Comparison of ENCODE assay signal across 9 mouse cellular contexts in the genomic region with DNA sequence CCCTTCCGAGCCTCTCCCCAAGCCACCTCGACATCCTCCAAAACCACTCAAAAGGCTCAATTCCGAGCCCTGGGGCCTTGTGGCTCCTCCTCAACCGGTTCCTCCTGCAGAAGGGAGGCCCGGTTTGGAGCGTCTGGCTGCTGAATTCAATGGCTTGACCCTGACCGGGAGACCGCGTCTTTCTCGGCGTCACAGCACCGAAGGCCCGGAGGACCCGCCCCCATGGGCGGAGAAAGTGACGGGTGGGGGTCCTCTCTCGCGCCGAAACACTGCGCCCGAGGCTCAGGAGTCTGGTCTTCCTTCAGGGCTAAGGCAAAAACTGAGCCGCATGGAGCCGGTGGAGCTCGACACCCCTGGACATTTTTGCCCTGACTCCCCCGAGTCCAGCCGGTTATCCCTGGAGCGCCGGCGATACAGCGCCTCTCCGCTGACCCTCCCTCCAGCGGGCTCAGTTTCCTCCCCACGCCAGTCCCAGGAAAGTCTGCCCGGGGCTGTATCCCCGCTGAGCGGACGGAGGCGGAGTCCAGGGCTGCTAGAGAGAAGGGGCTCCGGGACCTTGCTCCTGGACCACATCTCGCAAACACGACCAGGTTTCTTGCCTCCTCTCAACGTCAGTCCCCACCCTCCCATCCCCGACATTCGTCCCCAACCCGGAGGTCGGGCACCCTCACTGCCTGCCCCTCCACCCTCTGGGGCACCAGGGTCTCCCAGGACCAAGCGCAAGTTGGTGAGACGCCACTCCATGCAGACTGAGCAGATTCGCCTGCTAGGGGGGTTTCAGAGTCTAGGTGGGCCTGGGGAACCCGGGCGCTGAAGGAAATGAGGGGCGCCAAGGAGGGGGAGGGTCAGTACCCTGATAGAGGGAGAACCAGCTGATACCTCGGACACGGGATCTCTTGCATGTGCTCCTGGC. TPM values are rescaled to one million over a fixed set of nuclear protein-coding genes. Genes with fewer than 3 reads are reported as not detected.
DNase-seq lines count a peak whose midpoint lies in the region; ATAC-seq and TF ChIP-seq lines count a peak whose summit lies in the region.
"Had no signal": no experiment of that assay in that cellular context is flagged by ENCODE, and none has a peak within 500 bp of the region (broad histone marks: within the 10 kb centered on the region; RNA-seq: fewer than 3 reads in every experiment).

No protein-coding gene starts in this region.

- ATAC-seq in hindbrain, embryonic 15.5 days (ENCODE audit: low FRiP score, low read depth): no peak

- intact Hi-C loops in gastrocnemius, adult 2 months (cut with DNase I): loop anchor here (5.0 kb wide), 1 partner anchor 51 kb away; no protein-coding TSS in a partner anchor
- intact Hi-C loops in left cerebral cortex, postnatal 4 days (cut with DNase I): no loop called here

- WGBS in hindbrain, embryonic 15.5 days: 3% methylated on average over 53 of the region's 54 CpGs
- WGBS in midbrain, embryonic 10.5 days: under 1% methylated on average over 54 of the region's 54 CpGs

- peak overlapping the region; percentile 99 for H3K4me2 ChIP-seq in hindbrain, embryonic 15.5 days

- no peaks in the 10 kb centered on the region for H3K9me3 ChIP-seq in hindbrain, embryonic 15.5 days
- H3K9me3 ChIP-seq in midbrain, embryonic 10.5 days (replicated peaks): no peaks in the 10 kb centered on the region

- TF ChIP-seq CTCF in gastrocnemius, adult 2 months (IDR thresholded peaks at IDR 0.05): no peak
- TF ChIP-seq CTCF in testis, adult 2 months (IDR thresholded peaks at IDR 0.05; ENCODE audit: control insufficient read depth, insufficient read depth, insufficient replicate concordance, low read depth, low read length): no peak

- peaks cover 75% of the 10 kb centered on the region for H3K4me1 ChIP-seq in hindbrain, embryonic 15.5 days (replicated peaks)
- peaks cover 84% of the 10 kb centered on the region for H3K4me1 ChIP-seq in midbrain, embryonic 10.5 days
- peaks cover 25% of the 10 kb centered on the region for H3K4me1 ChIP-seq in testis, adult 2 months (ENCODE audit: control insufficient read depth, insufficient read depth, low read length)

- H3K27ac ChIP-seq in gastrocnemius, adult 2 months: peak overlapping the region; percentile 84
- peak overlapping the region; percentile 75 for H3K27ac ChIP-seq in hindbrain, embryonic 15.5 days (replicated peaks)
- H3K27ac ChIP-seq in midbrain, embryonic 10.5 days (replicated peaks): peak overlapping the region; percentile 89
- no peak overlapping the region for H3K27ac ChIP-seq in testis, adult 2 months (ENCODE audit: control insufficient read depth, insufficient read depth, low read depth, low read length)

- H3K4me3 ChIP-seq in gastrocnemius, adult 2 months: peak overlapping the region; percentile 75
- peak overlapping the region; percentile 52 for H3K4me3 ChIP-seq in hindbrain, embryonic 15.5 days
- H3K4me3 ChIP-seq in midbrain, embryonic 10.5 days: peak overlapping the region; percentile 66
- H3K4me3 ChIP-seq in testis, adult 2 months (ENCODE audit: control insufficient read depth, low read depth, low read length): peak overlapping the region; percentile 61

- no peak for TF ChIP-seq POLR2A in testis, adult 2 months (IDR thresholded peaks at IDR 0.05; ENCODE audit: control insufficient read depth, low read depth, low read length)

- DNase-seq in layer of hippocampus, adult 8-10 months (ENCODE audit: low spot score in 2 of 2): peak; percentile 50 to 61
- no peak for DNase-seq in layer of hippocampus, adult 9-11 months
- DNase-seq in cerebellum, adult 9-10 months: peak; percentile 56
- DNase-seq in gastrocnemius, adult 2 months: peak; percentile 85
- DNase-seq in left cerebral cortex, postnatal 4 days: peak; percentile 62
- peak; percentile 85 for DNase-seq in midbrain, embryonic 10.5 days (ENCODE audit: low spot score)

- H3K9ac ChIP-seq in hindbrain, embryonic 15.5 days: peak overlapping the region; percentile 70

- no peaks in the 10 kb centered on the region for H3K36me3 ChIP-seq in hindbrain, embryonic 15.5 days
- 0 out of 2 replicates have a peak, but pooled peaks cover 2% of the 10 kb centered on the region for H3K36me3 ChIP-seq in midbrain, embryonic 10.5 days
- H3K36me3 ChIP-seq in testis, adult 2 months (ENCODE audit: control insufficient read depth, insufficient read depth, low read length): no peaks in the 10 kb centered on the region

- no peaks in the 10 kb centered on the region for H3K27me3 ChIP-seq in hindbrain, embryonic 15.5 days
- peaks cover 51% of the 10 kb centered on the region for H3K27me3 ChIP-seq in midbrain, embryonic 10.5 days (ENCODE audit: low read depth, poor library complexity, severe bottlenecking)
- no peaks in the 10 kb centered on the region for H3K27me3 ChIP-seq in testis, adult 2 months (ENCODE audit: control insufficient read depth, insufficient read depth, low read length)

RNA-seq across cellular contexts. Expression of a gene that starts 2.0 kb away (rescaled TPM):
- total RNA-seq in layer of hippocampus, adult 8-10 months (2022): 10 to 100 TPM; 49.5 to 56.2 (median 52.6) TPM
- under 1 TPM; 0.41 to 0.92 TPM for total RNA-seq in gastrocnemius, adult 2 months (2021)
- polyA plus RNA-seq in hindbrain, embryonic 15.5 days (2015; fragmentation: Nextera tagmentation; extraction: Ambion mirVana): 16.7 and 19.9 TPM in 2 replicates
- total RNA-seq in left cerebral cortex, postnatal 4 days (2021): 10 to 100 TPM; 32.3 to 33.0 TPM
- 1.0 and 1.7 TPM in 2 replicates for polyA plus RNA-seq in midbrain, embryonic 10.5 days (2016; fragmentation: Nextera tagmentation; extraction: Ambion mirVana)
- polyA plus RNA-seq in testis, adult 2 months (2012; rRNA removed): 0.12 TPM in 1 of 2 replicates, not detected in the other
- total RNA-seq: hematopoietic stem cell, adult 5-6 weeks had no signal

RNA-seq across cellular contexts. Expression of a gene that starts 2.5 kb away (rescaled TPM):
- total RNA-seq in layer of hippocampus, adult 8-10 months (2022): 10 to 100 TPM; 29.9 to 34.2 (median 31.4) TPM
- 1 to 10 TPM; 4.9 to 8.4 TPM for total RNA-seq in gastrocnemius, adult 2 months (2021)
- polyA plus RNA-seq in hindbrain, embryonic 15.5 days (2015; fragmentation: Nextera tagmentation; extraction: Ambion mirVana): 5.4 and 6.1 TPM in 2 replicates
- total RNA-seq in left cerebral cortex, postnatal 4 days (2021): 10 to 100 TPM; 55.2 to 64.1 TPM
- 5.3 and 5.7 TPM in 2 replicates for polyA plus RNA-seq in midbrain, embryonic 10.5 days (2016; fragmentation: Nextera tagmentation; extraction: Ambion mirVana)
- polyA plus RNA-seq in testis, adult 2 months (2012; rRNA removed): 6.2 and 8.1 TPM in 2 replicates

RNA-seq across cellular contexts. Expression of a gene that starts 4.4 kb away (rescaled TPM):
- total RNA-seq in layer of hippocampus, adult 8-10 months (2022): 10 to 100 TPM; 30.1 to 38.6 (median 32.5) TPM
- total RNA-seq in gastrocnemius, adult 2 months (2021): 10 to 100 TPM; 44.5 to 48.3 TPM
- 36.8 and 38.8 TPM in 2 replicates for polyA plus RNA-seq in hindbrain, embryonic 15.5 days (2015; fragmentation: Nextera tagmentation; extraction: Ambion mirVana)
- 10 to 100 TPM; 28.0 to 28.1 TPM for total RNA-seq in left cerebral cortex, postnatal 4 days (2021)
- polyA plus RNA-seq in midbrain, embryonic 10.5 days (2016; fragmentation: Nextera tagmentation; extraction: Ambion mirVana): 25.2 and 31.8 TPM in 2 replicates
- polyA plus RNA-seq in testis, adult 2 months (2012; rRNA removed): 13.9 and 17.8 TPM in 2 replicates

RNA-seq across cellular contexts. Expression of a gene that starts 21.6 kb away (rescaled TPM):
- total RNA-seq in layer of hippocampus, adult 8-10 months (2022): not detected
- total RNA-seq in gastrocnemius, adult 2 months (2021): 1 to 10 TPM in 1 of 2 experiments, not detected in 1; 1.1 TPM
- 1.8 and 2.2 TPM in 2 replicates for polyA plus RNA-seq in hindbrain, embryonic 15.5 days (2015; fragmentation: Nextera tagmentation; extraction: Ambion mirVana)
- not detected for total RNA-seq in left cerebral cortex, postnatal 4 days (2021)
- 0.62 and 1.6 TPM in 2 replicates for polyA plus RNA-seq in midbrain, embryonic 10.5 days (2016; fragmentation: Nextera tagmentation; extraction: Ambion mirVana)
- polyA plus RNA-seq in testis, adult 2 months (2012; rRNA removed): not detected in 2 replicates
- total RNA-seq: hematopoietic stem cell, adult 5-6 weeks had no signal

RNA-seq across cellular contexts. Expression of a gene that starts 31.3 kb away (rescaled TPM):
- total RNA-seq in layer of hippocampus, adult 8-10 months (2022): 10 to 100 TPM; 45.5 to 61.5 (median 48.7) TPM
- total RNA-seq in gastrocnemius, adult 2 months (2021): 10 to 100 TPM; 23.3 to 29.2 TPM
- 109 and 119 TPM in 2 replicates for polyA plus RNA-seq in hindbrain, embryonic 15.5 days (2015; fragmentation: Nextera tagmentation; extraction: Ambion mirVana)
- total RNA-seq in left cerebral cortex, postnatal 4 days (2021): 10 to 100 TPM; 56.5 to 66.6 TPM
- 205 and 215 TPM in 2 replicates for polyA plus RNA-seq in midbrain, embryonic 10.5 days (2016; fragmentation: Nextera tagmentation; extraction: Ambion mirVana)
- polyA plus RNA-seq in testis, adult 2 months (2012; rRNA removed): 8.0 and 8.7 TPM in 2 replicates

Comparison
In these comparisons a context has a peak if more than half of its experiments do, and no peak if none do; other contexts are left out.
1. RNA of a gene that starts 2.0 kb away (total RNA-seq): 49.5 to 56.2 TPM in layer of hippocampus, adult 8-10 months and 32.3 to 33.0 TPM in left cerebral cortex, postnatal 4 days; 0.41 to 0.92 TPM in gastrocnemius, adult 2 months; every median in the first group is over 10 times any median in the second.
2. Peak in every context shown above with its lines, with median percentiles within 50 percentile points of each other: H3K4me3 ChIP-seq.